Mouse (Mus musculus) olfactory bulb, adult 2 months (tissue): ENCODE measurements around the gene Ugt1a9. TPM values are rescaled to one million over a fixed set of nuclear protein-coding genes. Genes with fewer than 3 reads are reported as not detected.

Experiments used
- H3K27ac ChIP-seq: fragments of 200-500 bp; 2 replicates; pipeline ENCODE4 v1.5.1; 2012; ENCODE audit warnings: low read depth, low read length; ENCODE audit not compliant: insufficient read depth
- H3K4me1 ChIP-seq: fragments of 200-500 bp; 2 replicates; pipeline ENCODE4 v1.6.1; 2012; ENCODE audit warnings: low read length; ENCODE audit not compliant: control insufficient read depth, insufficient read depth
- H3K4me3 ChIP-seq: fragments of 200-500 bp; 2 replicates; pipeline ENCODE4 v1.5.1; 2012; ENCODE audit warnings: mild to moderate bottlenecking, low read depth, low read length, moderate library complexity; ENCODE audit not compliant: insufficient read depth
- CTCF ChIP-seq: fragments of 200-500 bp; IDR thresholded peaks from 2 replicates; pipeline ENCODE4 v1.5.1; 2012; ENCODE audit warnings: low read depth, mild to moderate bottlenecking, low read length, moderate library complexity; ENCODE audit not compliant: insufficient read depth
- POLR2A ChIP-seq: fragments of 200-500 bp; IDR thresholded peaks from 2 replicates; pipeline ENCODE4 v1.6.1; 2012; ENCODE audit warnings: mild to moderate bottlenecking, low read depth, low read length, moderate library complexity; ENCODE audit not compliant: insufficient read depth
- WGBS: fragments of 180-500 bp; shearing (Covaris S2); methylation state at CpG from one replicate; pipeline ENCODE4 v1.1.7; 2018; 5-methylcytosine and 5-hydroxymethylcytosine counted together
- polyA plus RNA-seq: library from polyadenylated mRNA; stranded (reverse); fragments of >200 nt; gene quantifications from 2 replicates; pipeline ENCODE4 v1.2.4, GENCODE M21; 2012; ENCODE audit warnings: low replicate concordance; ENCODE audit not compliant: missing spikeins, insufficient read depth, insufficient read length

Gene Ugt1a9
- polyA plus RNA-seq, 1 experiment = not detected

- WGBS = 76% methylated on average over 7 of the region's 7 CpGs
- Histone ChIP-seq H3K4me1 (no peaks in the 10 kb centered on the region), H3K27ac (no peak overlapping the region), H3K4me3 (no peak overlapping the region)
- TF ChIP-seq POLR2A (no peak), CTCF (no peak)
These were observed 179.0 kb downstream of the Ugt1a9 start for GRCm38 (mm10) chr1:88249596-88249995.

- 83% methylated on average over 5 of the region's 5 CpGs for WGBS
- TF ChIP-seq CTCF (no peak), POLR2A (no peak)
These were observed 179.4 kb downstream of the Ugt1a9 start for GRCm38 (mm10) chr1:88250023-88250422.

GRCm38 (mm10) chr1:88253106-88253505 is 182.5 kb downstream of the Ugt1a9 start:
- WGBS = 75% methylated on average over 8 of the region's 8 CpGs
- H3K4me3 ChIP-seq = no peak overlapping the region
- no peak for TF ChIP-seq CTCF
- no peak for TF ChIP-seq POLR2A
- H3K4me1 ChIP-seq = no peaks in the 10 kb centered on the region
- H3K27ac ChIP-seq = no peak overlapping the region

More at GRCm38 (mm10) chr1:88250023-88250422, 179.4 kb downstream of the Ugt1a9 start:
- Histone ChIP-seq H3K4me3 (no peak overlapping the region), H3K4me1 (no peaks in the 10 kb centered on the region), H3K27ac (no peak overlapping the region)

- Histone ChIP-seq H3K4me3 (no peak overlapping the region), H3K4me1 (no peaks in the 10 kb centered on the region), H3K27ac (no peak overlapping the region)
- TF ChIP-seq CTCF (no peak), POLR2A (no peak)
- 74% methylated on average over 6 of the region's 6 CpGs for WGBS
These were observed 182.9 kb downstream of the Ugt1a9 start for GRCm38 (mm10) chr1:88253540-88253939.

- Histone ChIP-seq H3K27ac (no peak overlapping the region), H3K4me3 (no peak overlapping the region), H3K4me1 (peaks cover 3% of the 10 kb centered on the region; the same call in 1 of the 2 replicates)
- 91% methylated on average over 12 of the region's 12 CpGs for WGBS
- no peak for TF ChIP-seq POLR2A
- no peak for TF ChIP-seq CTCF
These were observed 184.3 kb downstream of the Ugt1a9 start for GRCm38 (mm10) chr1:88254793-88255465.

GRCm38 (mm10) chr1:88255466-88255857 is 184.9 kb downstream of the Ugt1a9 start:
- Histone ChIP-seq H3K4me1 (peaks cover 3% of the 10 kb centered on the region; the same call in 1 of the 2 replicates), H3K27ac (no peak overlapping the region), H3K4me3 (no peak overlapping the region)
- 60% methylated on average over 2 of the region's 2 CpGs for WGBS
- TF ChIP-seq CTCF = no peak
- no peak for TF ChIP-seq POLR2A

GRCm38 (mm10) chr1:88255989-88256754 is 185.6 kb downstream of the Ugt1a9 start:
- TF ChIP-seq CTCF (no peak), POLR2A (no peak)
- Histone ChIP-seq H3K27ac (no peak overlapping the region), H3K4me3 (no peak overlapping the region), H3K4me1 (peaks cover 3% of the 10 kb centered on the region; the same call in 1 of the 2 replicates)
- WGBS = 80% methylated on average over 13 of the region's 13 CpGs

- peaks cover 3% of the 10 kb centered on the region; the same call in 1 of the 2 replicates for H3K4me1 ChIP-seq
- no peak overlapping the region for H3K4me3 ChIP-seq
- WGBS = 80% methylated on average over 10 of the region's 10 CpGs
- TF ChIP-seq POLR2A (no peak), CTCF (no peak)
- no peak overlapping the region for H3K27ac ChIP-seq
These were observed 186.5 kb downstream of the Ugt1a9 start for GRCm38 (mm10) chr1:88256886-88257663.

GRCm38 (mm10) chr1:88257681-88258080 is 187.1 kb downstream of the Ugt1a9 start:
- Histone ChIP-seq H3K4me1 (peaks cover 6% of the 10 kb centered on the region; the same call in 1 of the 2 replicates), H3K4me3 (no peak overlapping the region), H3K27ac (no peak overlapping the region)
- 81% methylated on average over 6 of the region's 6 CpGs for WGBS
- TF ChIP-seq POLR2A (no peak), CTCF (no peak)
